Mouse (Mus musculus): ENCODE measurements around the gene Cytl1.

GRCm38 (mm10) chr5:37783306-37783705 lies 48.0 kb downstream of the Cytl1 start:
- TF ChIP-seq CTCF (IDR thresholded peaks at IDR 0.05) = no peak
- no peak for TF ChIP-seq POLR2A (IDR thresholded peaks at IDR 0.05; ENCODE audit: insufficient read depth, low read depth, low read length)
- TF ChIP-seq EP300 (IDR thresholded peaks at IDR 0.05; ENCODE audit: insufficient read depth, low read depth, low read length) = no peak

Measured in heart, adult 2 months (tissue).